Mouse (Mus musculus): ENCODE data around the gene Acvr2b.

The Acvr2b gene

GRCm38 (mm10) chr9:119401801-119402214, at the start of gene Acvr2b:
Acvr2b (plus strand) TSS chr9:119402118.
- under 1% methylated on average over 32 of the region's 32 CpGs for WGBS

GRCm38 (mm10) chr9:119353926-119354325, 48.0 kb upstream of the Acvr2b start:
- WGBS = 82% methylated on average over 6 of the region's 6 CpGs

- 63% methylated on average over 6 of the region's 6 CpGs for WGBS
Measured at GRCm38 (mm10) chr9:119355943-119356342, 46.0 kb upstream of the Acvr2b start.

- WGBS = 2% methylated on average over 65 of the region's 65 CpGs
Measured at GRCm38 (mm10) chr9:119357331-119358057, 44.4 kb upstream of the Acvr2b start, which contains the start of gene Xylb. Xylb (plus strand) TSS chr9:119357381.

- WGBS = 32% methylated on average over 9 of the region's 9 CpGs
Measured at GRCm38 (mm10) chr9:119358058-119358429, 43.9 kb upstream of the Acvr2b start.

GRCm38 (mm10) chr9:119361416-119361815, 40.5 kb upstream of the Acvr2b start:
- 95% methylated on average over 5 of the region's 5 CpGs for WGBS

GRCm38 (mm10) chr9:119363229-119363628, 38.7 kb upstream of the Acvr2b start:
- 97% methylated on average over 12 of the region's 12 CpGs for WGBS

GRCm38 (mm10) chr9:119365284-119365683, 36.6 kb upstream of the Acvr2b start, which contains the start of gene Slc22a14:
Slc22a14 (minus strand) TSS chr9:119365553.
- WGBS = 51% methylated on average over 7 of the region's 7 CpGs

- WGBS = 91% methylated on average over 3 of the region's 3 CpGs
Measured at GRCm38 (mm10) chr9:119368367-119368766, 33.6 kb upstream of the Acvr2b start.

GRCm38 (mm10) chr9:119370770-119371169, 31.1 kb upstream of the Acvr2b start:
- WGBS = 85% methylated on average over 4 of the region's 4 CpGs

GRCm38 (mm10) chr9:119371251-119371650, 30.7 kb upstream of the Acvr2b start:
- 94% methylated on average over 4 of the region's 4 CpGs for WGBS

GRCm38 (mm10) chr9:119375008-119375407, 26.9 kb upstream of the Acvr2b start:
- 78% methylated on average over 3 of the region's 3 CpGs for WGBS

GRCm38 (mm10) chr9:119375556-119375955, 26.4 kb upstream of the Acvr2b start:
- 79% methylated on average over 6 of the region's 6 CpGs for WGBS

- WGBS = 95% methylated on average over 4 of the region's 4 CpGs
Measured at GRCm38 (mm10) chr9:119378231-119378630, 23.7 kb upstream of the Acvr2b start.

GRCm38 (mm10) chr9:119382603-119383002, 19.3 kb upstream of the Acvr2b start:
- 52% methylated on average over 6 of the region's 6 CpGs for WGBS

- 73% methylated on average over 5 of the region's 5 CpGs for WGBS
Measured at GRCm38 (mm10) chr9:119388956-119389355, 13.0 kb upstream of the Acvr2b start.

GRCm38 (mm10) chr9:119390214-119390613, 11.7 kb upstream of the Acvr2b start:
- WGBS = 96% methylated on average over 2 of the region's 2 CpGs

GRCm38 (mm10) chr9:119394808-119395207, 7.1 kb upstream of the Acvr2b start:
- 78% methylated on average over 1 of the region's 1 CpGs for WGBS

- 3% methylated on average over 7 of the region's 7 CpGs for WGBS
Measured at GRCm38 (mm10) chr9:119401351-119401750, 567 bp upstream of the Acvr2b start.

GRCm38 (mm10) chr9:119402253-119403235, 626 bp downstream of the Acvr2b start:
- WGBS = under 1% methylated on average over 126 of the region's 127 CpGs

GRCm38 (mm10) chr9:119403236-119403641, 1.3 kb downstream of the Acvr2b start:
- under 1% methylated on average over 26 of the region's 26 CpGs for WGBS

- WGBS = 72% methylated on average over 5 of the region's 5 CpGs
Measured at GRCm38 (mm10) chr9:119404090-119404489, 2.2 kb downstream of the Acvr2b start.

Data from cerebral cortex, adult 2 months (tissue).